Mouse (Mus musculus) CH12.LX (cell line): Measurements from ENCODE around the gene Ube4b. TPM values are rescaled to one million over a fixed set of nuclear protein-coding genes. Genes with fewer than 3 reads are reported as not detected.

ENCODE experiments used
- DNase-seq: peaks from one replicate; pipeline ENCODE4 v3.0.0-alpha.2; 2013; ENCODE audit errors: extremely low read depth
- H3K27ac ChIP-seq: 2 replicates; pipeline ENCODE4 v1.5.1; 2012; ENCODE audit warnings: low read depth, mild to moderate bottlenecking, control low read depth, moderate library complexity; ENCODE audit not compliant: insufficient read depth
- H3K27me3 ChIP-seq: replicated peaks from 2 replicates; pipeline ENCODE3; 2012; ENCODE audit warnings: inconsistent platforms
- H3K36me3 ChIP-seq, 2 experiments: replicated peaks in 1 of 2; 2 replicates each; pipeline versions ENCODE3 to v1.6.1; 2012; ENCODE audit warnings: inconsistent platforms in 1 of 2, low read length in 1 of 2, mild to moderate bottlenecking in 1 of 2, mixed read lengths in 1 of 2, moderate library complexity in 1 of 2; ENCODE audit not compliant: control insufficient read depth in 1 of 2, insufficient read depth in 1 of 2
- H3K4me1 ChIP-seq, 2 experiments: 2 replicates each; pipeline ENCODE4 v1.6.1; 2012; ENCODE audit warnings: inconsistent platforms in 1 of 2, moderate library complexity in 1 of 2; ENCODE audit not compliant: insufficient read depth in 2 of 2, control insufficient read depth in 1 of 2
- H3K4me2 ChIP-seq: 2 replicates; pipeline ENCODE4 v1.6.1; 2012; ENCODE audit warnings: low read depth, mild to moderate bottlenecking, control low read depth; ENCODE audit not compliant: poor library complexity, insufficient read depth, severe bottlenecking
- H3K4me3 ChIP-seq, 3 experiments: fragments of 150-350 bp in 1 of 3; sonication (generic) in 1 of 3; replicated peaks in 1 of 3; 2 replicates each; pipeline versions ENCODE3 to v1.5.1; 2011 to 2012; ENCODE audit warnings: low read depth in 2 of 3, low read length in 2 of 3, mild to moderate bottlenecking in 2 of 3, moderate library complexity in 2 of 3, control low read depth in 1 of 3, improper control_type of control experiment in 1 of 3, inconsistent platforms in 1 of 3, mixed read lengths in 1 of 3; ENCODE audit not compliant: poor library complexity in 1 of 3
- H3K79me2 ChIP-seq: replicated peaks from 2 replicates; pipeline ENCODE4 v1.6.1; 2012; ENCODE audit warnings: mild to moderate bottlenecking, moderate library complexity; ENCODE audit not compliant: control insufficient read depth, poor library complexity, insufficient read depth, severe bottlenecking; ENCODE audit errors: extremely low read depth
- H3K9ac ChIP-seq: 2 replicates; pipeline ENCODE4 v1.6.1; 2012; ENCODE audit warnings: low read depth, mild to moderate bottlenecking, control low read depth, moderate library complexity; ENCODE audit not compliant: insufficient read depth
- H3K9me3 ChIP-seq: replicated peaks from 2 replicates; pipeline ENCODE3; 2012; ENCODE audit warnings: low read length, inconsistent platforms, mixed read lengths
- BHLHE40 ChIP-seq: IDR thresholded peaks from 2 replicates; pipeline ENCODE4 v1.6.1; 2011; ENCODE audit warnings: mild to moderate bottlenecking, low read depth, low read length, improper control_type of control experiment
- CHD2 ChIP-seq: IDR thresholded peaks from 2 replicates; pipeline ENCODE4 v1.6.1; 2011; ENCODE audit warnings: low read length, improper control_type of control experiment
- CTCF ChIP-seq, 2 experiments: IDR thresholded peaks in 1 of 2; conservative IDR thresholded peaks in 1 of 2; 2 replicates each; pipeline ENCODE4 v1.5.1; 2011 to 2012; ENCODE audit warnings: low read depth in 2 of 2, low read length in 2 of 2, improper control_type of control experiment in 1 of 2, inconsistent platforms in 1 of 2, mild to moderate bottlenecking in 1 of 2, moderate library complexity in 1 of 2
- E2F4 ChIP-seq: IDR thresholded peaks from 2 replicates; pipeline ENCODE4 v1.6.1; 2011; ENCODE audit warnings: low read depth, low read length, improper control_type of control experiment; ENCODE audit not compliant: insufficient replicate concordance
- ELF1 ChIP-seq: IDR thresholded peaks from 2 replicates; pipeline ENCODE4 v1.6.1; 2014; ENCODE audit warnings: low read depth, mild to moderate bottlenecking, inconsistent platforms, low read length, improper control_type of control experiment
- EP300 ChIP-seq: IDR thresholded peaks from 2 replicates; pipeline ENCODE4 v1.6.1; 2011; ENCODE audit warnings: low read length, improper control_type of control experiment
- IRF4 ChIP-seq: IDR thresholded peaks from 2 replicates; pipeline ENCODE4 v1.6.1; 2014; ENCODE audit warnings: low read depth, mild to moderate bottlenecking, inconsistent platforms, low read length, improper control_type of control experiment
- JUND ChIP-seq: conservative IDR thresholded peaks from 2 replicates; pipeline ENCODE4 v1.6.1; 2011; ENCODE audit warnings: low read depth, low read length, improper control_type of control experiment
- MXI1 ChIP-seq: IDR thresholded peaks from 2 replicates; pipeline ENCODE4 v1.6.1; 2011; ENCODE audit warnings: mild to moderate bottlenecking, low read depth, low read length, improper control_type of control experiment
- NELFE ChIP-seq: IDR thresholded peaks from 2 replicates; pipeline ENCODE4 v1.6.1; 2011; ENCODE audit warnings: low read depth, low read length, improper control_type of control experiment
- NRF1 ChIP-seq: IDR thresholded peaks from 2 replicates; pipeline ENCODE4 v1.6.1; 2014; ENCODE audit warnings: low read depth, mild to moderate bottlenecking, inconsistent platforms, low read length, improper control_type of control experiment, moderate library complexity
- PAX5 ChIP-seq: IDR thresholded peaks from 2 replicates; pipeline ENCODE4 v1.6.1; 2012; ENCODE audit warnings: low read length, inconsistent platforms, mixed read lengths
- POLR2A ChIP-seq: IDR thresholded peaks from 2 replicates; pipeline ENCODE4 v1.6.1; 2011; ENCODE audit warnings: low read depth, mild to moderate bottlenecking, improper control_type of control experiment, low read length
- RCOR1 ChIP-seq: conservative IDR thresholded peaks from 2 replicates; pipeline ENCODE4 v1.6.1; 2012; ENCODE audit warnings: low read depth, mild to moderate bottlenecking, inconsistent platforms, low read length, improper control_type of control experiment
- SMC3 ChIP-seq: IDR thresholded peaks from 2 replicates; pipeline ENCODE4 v1.6.1; 2011; ENCODE audit warnings: low read depth, low read length, improper control_type of control experiment
- TBP ChIP-seq: conservative IDR thresholded peaks from 2 replicates; pipeline ENCODE4 v1.6.1; 2011; ENCODE audit warnings: low read depth, low read length, improper control_type of control experiment
- TCF12 ChIP-seq: IDR thresholded peaks from 2 replicates; pipeline ENCODE4 v1.6.1; 2014; ENCODE audit warnings: low read depth, mild to moderate bottlenecking, inconsistent platforms, low read length, improper control_type of control experiment
- UBTF ChIP-seq: IDR thresholded peaks from 2 replicates; pipeline ENCODE4 v1.6.1; 2012; ENCODE audit warnings: low read depth, mild to moderate bottlenecking, inconsistent platforms, low read length, improper control_type of control experiment, moderate library complexity
- USF1 ChIP-seq: IDR thresholded peaks from 2 replicates; pipeline ENCODE4 v1.6.1; 2014; ENCODE audit warnings: low read depth, mild to moderate bottlenecking, inconsistent platforms, low read length, improper control_type of control experiment
- USF2 ChIP-seq: conservative IDR thresholded peaks from 2 replicates; pipeline ENCODE4 v1.6.1; 2011; ENCODE audit warnings: low read depth, low read length, improper control_type of control experiment
- ZC3H11A ChIP-seq: IDR thresholded peaks from 2 replicates; pipeline ENCODE4 v1.6.1; 2012; ENCODE audit warnings: low read depth, mild to moderate bottlenecking, inconsistent platforms, low read length, improper control_type of control experiment
- ZMIZ1 ChIP-seq: IDR thresholded peaks from 2 replicates; pipeline ENCODE4 v1.6.1; 2012; ENCODE audit warnings: low read depth, mild to moderate bottlenecking, inconsistent platforms, low read length, improper control_type of control experiment
- ZNF384 ChIP-seq: IDR thresholded peaks from 2 replicates; pipeline ENCODE4 v1.6.1; 2012; ENCODE audit warnings: low read depth, low read length, improper control_type of control experiment, inconsistent platforms
- dilution Hi-C: fragments of 300-500 bp; cut with MboI; formaldehyde crosslinking; loops from 2 replicates; pipeline ENCODE4 v1.14.3; 2020; ENCODE audit warnings: low sequenced_read_pairs; ENCODE audit not compliant: extremely low pct_unique_long_range_greater_than_20kb, extremely low pct_ligation_motif_present
- in situ Hi-C: fragments of 300-500 bp; cut with MboI; formaldehyde crosslinking; loops from 3 replicates; pipeline ENCODE4 v1.14.3; 2019; ENCODE audit warnings: low sequenced_read_pairs, low pct_ligation_motif_present, low pct_unique_long_range_greater_than_20kb, mixed read lengths
- polyA plus RNA-seq: library from polyadenylated mRNA; unstranded; fragments of >175 nt; gene quantifications from 2 replicates; pipeline ENCODE4 v1.2.1, GENCODE M21; 2012; ENCODE audit warnings: low read depth; ENCODE audit not compliant: insufficient read length
- total RNA-seq, 2 experiments: library from RNA; depleted of rRNA; stranded (reverse); fragments of 300-350 nt in 1 of 2; fragments of >200 nt in 1 of 2; gene quantifications; 2 replicates each; pipeline ENCODE4 v1.2.3; 2012 to 2014

The Ube4b gene
- total and polyA plus RNA-seq, 3 experiments, result 13.1 to 60.0 (median 41.6) TPM

- no peaks in the 10 kb centered on the region for H3K4me1 ChIP-seq
- H3K27ac ChIP-seq, result no peak overlapping the region
- no peak overlapping the region for H3K4me2 ChIP-seq
- H3K4me3 ChIP-seq, result no peak overlapping the region
- H3K9me3 ChIP-seq, result no peaks in the 10 kb centered on the region
- no peak for DNase-seq
- H3K36me3 ChIP-seq, result peaks cover 67 to 96% of the 10 kb centered on the region in 2 experiments
- no peaks in the 10 kb centered on the region for H3K27me3 ChIP-seq
- in situ Hi-C loops (no loop called here), dilution Hi-C loops (no loop called here)
- H3K9ac ChIP-seq, result no peak overlapping the region
- H3K79me2 ChIP-seq, result no peaks in the 10 kb centered on the region
- TF ChIP-seq CHD2 (no peak), TCF12 (no peak), ZNF384 (no peak), IRF4 (no peak), BHLHE40 (no peak), POLR2A (no peak), SMC3 (no peak)
These were observed 47.7 kb downstream of the Ube4b start for GRCm38 (mm10) chr4:149378819-149379218.

DNA sequence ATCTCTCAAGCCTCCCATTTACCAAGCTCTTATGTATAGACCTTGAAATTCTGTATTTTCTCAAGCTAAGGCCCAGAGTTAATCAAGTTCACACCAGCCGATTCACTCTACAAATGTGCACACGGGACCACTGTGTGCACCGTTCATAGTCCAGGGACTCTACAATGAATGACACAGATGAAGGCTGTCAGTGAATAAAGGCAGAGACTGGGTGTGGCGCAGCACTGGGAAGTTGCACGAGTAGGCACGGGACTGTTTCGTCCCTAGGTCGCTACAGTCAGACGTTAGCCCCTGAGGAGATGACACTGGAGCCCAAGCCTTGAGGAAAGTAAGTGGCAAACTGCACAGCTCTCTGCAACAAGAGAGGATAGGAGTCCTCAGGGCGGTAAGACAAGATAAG lies 50.5 kb downstream of the Ube4b start:
- no peak for DNase-seq
- H3K4me2 ChIP-seq, result no peak overlapping the region
- H3K36me3 ChIP-seq, result peaks cover 73 to 96% of the 10 kb centered on the region in 2 experiments
- H3K4me1 ChIP-seq, result peaks cover 0 to 3% of the 10 kb centered on the region in 2 experiments; a peak in 1 of 4 replicates
- in situ Hi-C loops, result no loop called here
- TF ChIP-seq ELF1 (no peak), RCOR1 (no peak), USF1 (no peak), CTCF (conservative IDR thresholded peaks at IDR 0.05 in 1 of 2, IDR thresholded peaks at IDR 0.05 in 1 of 2; ENCODE audit: low read depth in 2 of 2, low read length in 2 of 2) (no peak), E2F4 (no peak), JUND (no peak), EP300 (no peak), USF2 (no peak), TBP (no peak), IRF4 (no peak), PAX5 (no peak), UBTF (no peak), ZC3H11A (no peak), NRF1 (no peak), ZMIZ1 (no peak), MXI1 (no peak), NELFE (no peak), ZNF384 (no peak)
- TF ChIP-seq, all 38 proteins: peak for 0
- no peak overlapping the region for H3K9ac ChIP-seq
- H3K27ac ChIP-seq, result no peak overlapping the region
- dilution Hi-C loops, result no loop called here
- peaks cover 1% of the 10 kb centered on the region for H3K9me3 ChIP-seq
- no peak overlapping the region for H3K4me3 ChIP-seq
- no peaks in the 10 kb centered on the region for H3K79me2 ChIP-seq
- no peaks in the 10 kb centered on the region for H3K27me3 ChIP-seq
